Mouse (Mus musculus) heart, adult 9 months (tissue): ENCODE results near the gene Mrgprf.

Experiments used
- DNase-seq, 2 experiments: peaks; one replicate each; pipeline ENCODE4 v3.0.0; 2022; ENCODE audit warnings: low spot score in 2 of 2

Mrgprf gene

GRCm38 (mm10) chr7:145299562-145300320 lies 887 bp upstream of the Mrgprf start:
- DNase-seq, result peak; percentile 62 to 65

DNA sequence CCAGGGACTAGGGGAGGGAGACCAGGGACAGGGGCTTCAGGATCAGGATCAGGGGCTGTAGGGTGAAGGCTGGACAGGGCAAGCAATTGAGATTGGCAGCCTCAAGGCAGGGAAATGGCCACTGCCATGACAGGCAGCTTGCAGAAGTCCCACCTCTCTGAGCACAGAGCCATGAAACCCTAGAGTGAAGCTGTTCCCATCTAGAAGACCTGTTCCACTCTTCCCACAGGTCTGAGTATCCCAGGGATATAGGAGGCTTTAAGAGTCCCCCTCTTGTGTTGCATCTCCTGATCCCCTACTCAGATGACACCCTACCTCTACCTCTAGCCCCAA lies 346 bp downstream of the Mrgprf start:
- DNase-seq, result no peak

GRCm38 (mm10) chr7:145301341-145302005 lies 845 bp downstream of the Mrgprf start:
- DNase-seq, result peak in 1 of 2 experiments; percentile 55

DNA sequence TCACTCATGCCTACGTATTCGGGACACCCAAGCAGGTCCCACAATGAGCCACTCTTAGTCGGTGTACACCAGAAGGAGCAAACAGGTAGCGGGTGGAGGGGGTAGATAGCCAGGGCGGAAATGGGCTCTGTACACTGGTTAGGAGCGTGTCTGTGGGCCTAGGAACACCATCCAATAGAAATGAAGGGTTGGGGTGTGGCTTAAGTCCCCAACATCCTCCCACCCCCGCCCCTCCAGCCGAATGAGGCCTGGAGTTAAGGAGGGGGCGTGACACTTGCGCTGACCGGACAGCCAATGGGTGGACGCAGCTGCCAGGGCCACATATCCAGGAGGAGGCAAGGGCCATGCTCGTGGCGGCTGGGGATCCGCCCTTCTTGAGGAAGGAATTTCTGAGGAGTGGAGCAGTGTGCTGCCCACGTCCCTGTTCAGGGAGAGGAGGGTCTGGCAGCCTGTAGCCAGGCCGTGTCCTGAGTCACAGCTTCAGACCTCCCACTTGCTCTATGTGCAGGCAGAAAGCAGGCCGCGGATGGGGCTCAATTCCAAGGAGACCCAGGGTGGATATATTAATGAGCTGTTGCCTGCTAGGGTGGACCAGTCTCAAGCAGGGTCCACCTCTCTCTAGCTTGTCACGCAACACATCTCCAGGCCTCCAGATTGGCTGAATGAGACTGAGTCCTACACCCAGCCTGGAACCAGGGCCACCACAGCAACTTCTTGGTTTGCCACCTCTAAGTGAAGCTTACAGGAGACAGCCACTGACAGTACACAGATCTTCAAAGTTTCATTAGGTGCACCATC lies 2.1 kb downstream of the Mrgprf start:
- peak; percentile 76 to 80 for DNase-seq

- DNase-seq, result no peak
These were observed 3.5 kb downstream of the Mrgprf start for GRCm38 (mm10) chr7:145304153-145304552.

DNA sequence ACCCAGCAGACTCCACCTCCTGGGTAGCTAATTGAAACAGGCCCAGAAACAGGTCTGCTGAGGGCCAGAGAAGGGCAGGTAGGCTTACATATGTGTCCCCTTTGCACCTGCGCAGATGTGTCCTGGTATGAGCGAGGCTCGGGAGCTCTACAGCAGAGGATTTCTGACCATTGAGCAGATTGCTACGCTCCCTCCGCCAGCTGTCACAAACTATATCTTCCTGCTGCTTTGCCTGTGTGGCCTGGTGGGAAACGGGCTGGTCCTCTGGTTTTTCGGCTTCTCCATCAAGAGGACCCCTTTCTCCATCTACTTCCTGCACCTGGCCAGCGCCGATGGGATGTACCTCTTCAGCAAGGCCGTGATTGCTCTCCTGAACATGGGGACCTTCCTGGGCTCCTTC lies 7.0 kb downstream of the Mrgprf start:
- no peak for DNase-seq

DNA sequence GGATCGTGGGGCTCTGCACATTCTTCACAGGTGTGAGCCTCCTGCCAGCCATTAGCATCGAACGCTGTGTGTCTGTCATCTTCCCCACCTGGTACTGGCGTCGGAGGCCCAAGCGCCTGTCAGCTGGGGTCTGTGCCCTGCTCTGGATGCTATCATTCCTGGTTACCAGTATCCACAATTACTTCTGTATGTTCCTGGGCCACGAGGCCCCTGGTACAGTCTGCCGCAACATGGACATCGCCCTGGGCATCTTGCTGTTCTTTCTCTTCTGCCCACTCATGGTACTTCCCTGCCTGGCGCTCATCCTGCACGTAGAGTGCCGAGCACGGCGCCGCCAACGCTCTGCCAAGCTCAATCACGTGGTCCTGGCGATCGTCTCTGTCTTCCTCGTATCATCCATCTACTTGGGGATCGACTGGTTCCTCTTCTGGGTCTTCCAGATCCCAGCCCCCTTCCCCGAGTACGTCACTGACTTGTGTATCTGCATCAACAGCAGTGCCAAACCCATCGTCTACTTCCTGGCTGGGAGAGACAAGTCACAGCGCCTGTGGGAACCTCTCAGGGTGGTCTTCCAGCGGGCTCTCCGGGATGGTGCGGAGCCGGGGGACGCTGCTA lies 7.5 kb downstream of the Mrgprf start:
- no peak for DNase-seq

DNA sequence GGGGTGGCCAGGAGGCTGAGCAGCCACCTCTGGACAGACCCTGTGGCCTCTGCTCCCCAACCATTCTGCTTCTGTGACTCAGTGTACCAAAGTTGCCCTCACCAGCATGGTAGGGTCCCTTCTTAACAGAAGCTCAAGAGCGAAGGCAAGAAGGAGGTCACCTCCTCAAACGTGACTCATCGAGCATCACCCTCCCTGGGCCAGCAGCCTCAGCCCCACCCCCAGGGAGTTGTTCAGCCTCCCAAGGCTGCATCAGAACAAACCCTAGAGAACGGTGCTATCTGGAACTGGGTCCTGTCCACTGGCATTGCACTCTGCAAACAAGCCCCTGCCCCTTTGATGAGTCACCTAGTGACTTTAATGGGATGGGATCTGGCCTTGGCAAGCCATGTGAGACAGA lies 8.2 kb downstream of the Mrgprf start:
- peak in 1 of 2 experiments; percentile 39 for DNase-seq

GRCm38 (mm10) chr7:145309877-145310276 lies 9.2 kb downstream of the Mrgprf start:
- DNase-seq, result no peak

GRCm38 (mm10) chr7:145310526-145310925 lies 9.9 kb downstream of the Mrgprf start:
- no peak for DNase-seq

DNA sequence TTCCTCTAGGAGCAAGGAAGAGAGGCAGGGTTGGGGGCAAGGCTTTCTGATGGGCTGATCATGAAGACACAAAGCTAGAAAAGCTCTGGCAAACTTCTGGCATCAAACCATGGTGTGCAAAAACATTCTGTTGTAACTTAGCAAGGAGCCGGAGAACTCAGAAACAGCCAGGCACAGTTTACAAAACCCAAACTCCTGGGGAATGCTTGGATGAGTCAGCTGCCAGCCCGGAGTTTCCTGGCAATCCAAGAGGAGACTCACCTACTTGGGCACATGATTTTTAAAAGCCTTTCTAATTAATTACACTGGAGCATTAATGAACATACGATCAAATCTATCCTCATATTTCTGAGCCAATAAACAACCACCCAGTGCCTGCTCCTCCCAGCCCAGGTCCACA lies 11.5 kb downstream of the Mrgprf start:
- DNase-seq, result no peak

DNA sequence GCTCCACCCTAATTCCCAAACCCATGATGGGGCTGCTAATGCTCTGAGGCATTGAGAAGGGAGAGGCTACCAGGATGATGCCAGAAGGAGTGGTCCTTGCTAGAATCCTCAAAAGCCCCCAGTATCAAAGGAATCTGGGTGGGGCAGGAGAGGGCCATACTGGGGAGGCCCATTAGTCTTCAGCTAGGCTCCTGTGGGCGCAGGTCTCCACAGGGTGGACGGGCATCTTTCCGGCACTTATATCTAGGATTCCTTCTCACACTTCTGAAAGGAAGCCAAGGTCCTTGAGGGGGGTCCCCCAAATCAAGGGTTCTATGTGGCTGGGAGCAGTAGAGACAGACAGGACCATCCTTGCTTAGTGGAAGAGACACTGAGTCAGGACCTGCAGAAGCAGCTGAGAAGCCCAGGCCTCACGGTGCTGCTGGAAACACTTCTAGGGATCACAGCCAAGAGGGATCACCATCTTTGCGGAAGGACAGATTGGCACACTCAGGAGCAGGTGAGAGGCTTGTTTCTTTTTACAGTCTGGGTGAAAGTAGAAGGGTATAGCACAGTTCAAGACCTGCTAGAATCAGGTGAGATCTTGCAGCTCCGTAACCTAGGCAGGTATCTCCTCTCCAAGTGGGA lies 14.3 kb downstream of the Mrgprf start, which contains the start of gene Mrgprd:
TSS of gene Mrgprd (plus strand) at position 51 of the 627 bp plus-strand sequence.
- no peak for DNase-seq

DNA sequence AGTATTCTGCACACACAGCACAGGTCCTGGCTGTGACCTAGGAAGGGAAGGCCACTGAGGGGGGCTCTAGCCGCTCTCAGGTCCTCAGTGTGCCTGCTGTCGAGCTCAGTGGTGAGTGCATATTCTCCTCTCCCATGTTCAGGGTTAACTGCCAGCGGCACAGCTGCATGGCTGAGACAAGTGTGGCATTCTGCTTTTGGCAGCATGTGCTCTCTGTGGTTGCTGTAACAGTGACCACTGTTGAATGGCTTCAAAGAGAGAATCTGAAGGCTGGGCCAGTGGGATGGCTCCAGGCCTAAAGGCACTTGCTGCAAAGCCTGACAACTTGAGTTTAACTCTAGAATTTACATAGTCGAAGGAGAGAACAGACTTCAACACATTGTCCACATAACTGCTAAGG lies 16.9 kb downstream of the Mrgprf start:
- no peak for DNase-seq

- DNase-seq, result no peak
These were observed 18.9 kb downstream of the Mrgprf start for GRCm38 (mm10) chr7:145319481-145319880.

DNA sequence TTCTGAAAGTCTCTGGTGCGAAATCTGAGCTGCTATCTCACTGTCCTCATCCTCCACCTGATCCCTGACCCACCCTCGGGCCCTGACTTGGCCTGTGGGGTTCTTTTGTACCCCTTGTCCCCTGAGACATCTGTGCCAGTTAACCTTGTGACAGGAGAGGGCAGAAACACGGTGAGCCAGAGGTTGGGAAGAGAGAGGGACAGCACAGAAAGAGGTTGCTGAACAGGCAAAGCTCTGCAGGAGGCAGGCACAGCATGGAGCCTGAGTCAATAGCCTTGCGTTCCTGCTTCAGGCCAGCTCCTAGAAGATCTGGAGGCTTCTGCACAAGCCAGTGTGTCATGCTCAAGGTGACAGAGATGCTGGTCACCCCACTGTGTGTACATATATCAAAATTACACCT lies 23.0 kb downstream of the Mrgprf start:
- no peak for DNase-seq

- DNase-seq, result no peak
These were observed 25.1 kb downstream of the Mrgprf start for GRCm38 (mm10) chr7:145325697-145326096.

DNA sequence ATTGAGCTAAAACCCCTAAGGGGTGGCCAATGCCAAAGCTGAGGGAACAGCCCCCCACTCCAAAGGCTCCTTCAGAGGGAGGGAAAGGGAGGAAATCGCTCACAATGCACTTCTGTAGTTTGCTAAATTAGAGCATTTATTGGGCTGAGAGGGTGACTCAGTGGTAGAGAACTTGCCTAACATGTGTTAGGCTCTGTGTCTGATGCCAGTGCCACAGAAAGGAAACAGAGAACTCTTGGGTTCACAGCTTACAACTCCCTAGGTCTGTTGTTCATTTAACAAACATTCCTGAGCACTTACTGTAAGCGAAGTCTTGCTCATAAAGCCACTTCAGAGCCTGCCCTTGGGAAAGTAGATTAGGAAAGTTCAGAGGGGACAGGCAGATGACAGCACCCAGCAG lies 29.4 kb downstream of the Mrgprf start:
- DNase-seq, result no peak

DNA sequence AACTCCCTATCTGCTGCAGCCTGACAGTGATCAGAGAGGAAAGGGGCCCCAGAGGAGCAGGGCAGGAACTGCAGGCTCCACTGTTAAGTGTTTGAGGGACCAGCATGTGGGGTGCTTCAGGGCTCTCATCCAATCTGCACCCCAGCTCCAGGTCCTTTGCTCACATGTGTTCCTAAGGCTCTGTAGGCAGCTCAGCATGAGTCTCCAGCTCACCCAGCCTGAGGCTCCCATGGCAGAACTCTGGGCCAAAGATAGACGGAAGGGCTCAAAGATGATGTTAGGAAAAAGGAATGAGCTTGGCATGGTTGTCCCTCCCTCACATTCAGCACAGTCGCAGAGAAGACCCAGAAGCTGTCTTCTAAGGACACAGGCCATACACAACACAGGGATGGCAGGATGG lies 30.0 kb downstream of the Mrgprf start:
- DNase-seq, result no peak

DNA sequence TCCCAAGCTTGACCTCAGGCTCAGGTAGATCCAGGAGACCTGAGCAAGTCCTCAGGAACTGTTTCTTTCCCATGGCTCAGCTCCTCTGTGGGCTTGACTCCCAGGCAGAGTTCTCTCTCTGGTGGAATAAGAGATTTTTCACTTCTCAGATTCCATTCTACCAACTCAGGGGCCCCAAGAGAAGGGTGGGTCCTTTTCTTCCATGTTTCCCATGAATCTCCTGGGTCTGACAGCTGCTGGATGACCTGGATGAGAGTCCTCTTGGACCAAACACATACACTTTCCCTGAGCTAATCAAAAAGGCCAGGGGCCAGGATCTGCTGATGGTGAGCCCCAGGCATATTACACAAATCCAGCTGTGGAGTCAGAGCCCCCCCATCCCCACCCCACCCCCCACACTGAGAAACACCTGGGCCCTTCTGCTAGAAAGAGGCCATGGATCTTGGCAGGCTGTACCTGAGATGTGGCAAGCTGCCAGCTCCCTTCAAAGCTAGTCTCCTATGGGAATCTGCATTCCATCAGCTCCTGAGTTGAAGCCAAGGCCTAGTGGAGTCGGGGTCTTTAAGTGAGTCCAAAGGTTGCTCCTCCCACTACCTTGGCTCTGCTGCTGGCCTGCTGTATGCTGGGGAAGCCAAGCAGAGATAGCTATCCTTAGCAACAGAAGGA lies 31.9 kb downstream of the Mrgprf start:
- peak in 1 of 2 experiments; percentile 27 for DNase-seq

DNA sequence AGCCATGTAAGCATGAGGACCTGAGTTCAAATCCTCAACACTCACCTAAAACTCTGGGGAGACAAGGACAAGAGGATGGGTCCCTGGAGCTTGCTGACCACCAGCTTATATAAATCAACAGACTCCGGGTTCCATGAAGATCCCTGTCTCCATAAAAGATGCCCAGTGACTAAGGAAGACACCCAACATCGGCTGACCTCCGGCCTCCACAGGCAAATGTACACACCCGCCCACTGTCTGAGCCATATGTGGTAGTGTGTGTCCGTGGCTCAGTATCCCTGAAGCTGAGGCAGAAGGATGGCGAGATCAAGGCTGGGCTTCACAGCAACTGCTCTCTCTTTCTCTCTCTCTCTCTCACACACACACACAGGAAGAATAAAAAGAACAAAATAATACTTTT lies 33.3 kb downstream of the Mrgprf start:
- no peak for DNase-seq

GRCm38 (mm10) chr7:145334428-145335027 lies 33.9 kb downstream of the Mrgprf start:
- DNase-seq, result no peak
